Mouse (Mus musculus) liver, embryonic 12.5 days (tissue): ENCODE measurements at regions not wholly inside any gene's neighbourhood (a gene's known extent, or its start where the extent isn't known, plus 50 kb on each side); places are given as distances from the start of the nearest gene placed in this dataset.

ENCODE experiments used
- ATAC-seq: fragments of 200-750 bp; cut with Nextera tagmentation; 2 replicates; pipeline ENCODE4 v1.8.0; 2017; ENCODE audit warnings: moderate number of reproducible peaks, mild to moderate bottlenecking, moderate library complexity
- H3K27ac ChIP-seq: fragments of 300-500 bp; sonication (generic); 2 replicates; pipeline ENCODE4 v1.5.1; 2016; ENCODE audit warnings: mild to moderate bottlenecking
- H3K27me3 ChIP-seq: fragments of 300-500 bp; sonication (generic); replicated peaks from 2 replicates; pipeline ENCODE4 v1.6.1; 2016; ENCODE audit warnings: mild to moderate bottlenecking, moderate library complexity
- H3K36me3 ChIP-seq: fragments of 300-500 bp; sonication (generic); 2 replicates; pipeline ENCODE4 v1.6.1; 2016; ENCODE audit warnings: mild to moderate bottlenecking, moderate library complexity
- H3K4me1 ChIP-seq: fragments of 300-500 bp; sonication (generic); 2 replicates; pipeline ENCODE4 v1.6.1; 2016
- H3K4me2 ChIP-seq: fragments of 300-500 bp; sonication (generic); 2 replicates; pipeline ENCODE4 v1.6.1; 2016; ENCODE audit warnings: mild to moderate bottlenecking, moderate library complexity
- H3K4me3 ChIP-seq: fragments of 300-500 bp; sonication (generic); 2 replicates; pipeline ENCODE4 v1.5.1; 2016; ENCODE audit warnings: mild to moderate bottlenecking, moderate library complexity
- H3K9ac ChIP-seq: fragments of 300-500 bp; sonication (generic); 2 replicates; pipeline ENCODE4 v1.6.1; 2016; ENCODE audit warnings: mild to moderate bottlenecking, moderate library complexity
- H3K9me3 ChIP-seq: fragments of 300-500 bp; sonication (generic); replicated peaks from 2 replicates; pipeline ENCODE4 v1.6.1; 2016; ENCODE audit warnings: mild to moderate bottlenecking, moderate library complexity
- WGBS: fragments of 180-500 bp; shearing (Covaris S2); methylation state at CpG from one replicate; pipeline ENCODE4 v1.1.7; 2016; ENCODE audit not compliant: insufficient replicate concordance; 5-methylcytosine and 5-hydroxymethylcytosine counted together

- Histone ChIP-seq H3K4me3 (no peak overlapping the region), H3K4me1 (peaks cover 28% of the 10 kb centered on the region), H3K9me3 (no peaks in the 10 kb centered on the region), H3K36me3 (no peaks in the 10 kb centered on the region), H3K4me2 (peak overlapping the region; percentile 2; the same call in 1 of the 2 replicates), H3K27me3 (no peaks in the 10 kb centered on the region), H3K27ac (no peak overlapping the region), H3K9ac (no peak overlapping the region)
- WGBS = 8% methylated on average over 4 of the region's 4 CpGs
- peak; percentile 63 for ATAC-seq
These were observed 165.8 kb downstream of the Spry2 start for GRCm38 (mm10) chr14:105730786-105731185.

- H3K27ac ChIP-seq = no peak overlapping the region
- H3K9ac ChIP-seq = no peak overlapping the region
- no peak overlapping the region for H3K4me3 ChIP-seq
- no peak for ATAC-seq
- peaks cover 28% of the 10 kb centered on the region for H3K4me1 ChIP-seq
- no peak overlapping the region for H3K4me2 ChIP-seq
- H3K36me3 ChIP-seq = no peaks in the 10 kb centered on the region
- H3K27me3 ChIP-seq = no peaks in the 10 kb centered on the region
- no peaks in the 10 kb centered on the region for H3K9me3 ChIP-seq
- WGBS = 76% methylated on average over 5 of the region's 5 CpGs
These were observed 167.8 kb downstream of the Spry2 start for GRCm38 (mm10) chr14:105728841-105729240.

- ATAC-seq = no peak
- Histone ChIP-seq H3K27me3 (no peaks in the 10 kb centered on the region), H3K4me3 (no peak overlapping the region), H3K27ac (no peak overlapping the region), H3K36me3 (no peaks in the 10 kb centered on the region), H3K4me1 (peaks cover 2% of the 10 kb centered on the region; the same call in 1 of the 2 replicates), H3K9ac (no peak overlapping the region), H3K9me3 (no peaks in the 10 kb centered on the region), H3K4me2 (no peak overlapping the region)
- 37% methylated on average over 8 of the region's 8 CpGs for WGBS
These were observed 170.9 kb downstream of the Spry2 start for GRCm38 (mm10) chr14:105725741-105726140.

DNA sequence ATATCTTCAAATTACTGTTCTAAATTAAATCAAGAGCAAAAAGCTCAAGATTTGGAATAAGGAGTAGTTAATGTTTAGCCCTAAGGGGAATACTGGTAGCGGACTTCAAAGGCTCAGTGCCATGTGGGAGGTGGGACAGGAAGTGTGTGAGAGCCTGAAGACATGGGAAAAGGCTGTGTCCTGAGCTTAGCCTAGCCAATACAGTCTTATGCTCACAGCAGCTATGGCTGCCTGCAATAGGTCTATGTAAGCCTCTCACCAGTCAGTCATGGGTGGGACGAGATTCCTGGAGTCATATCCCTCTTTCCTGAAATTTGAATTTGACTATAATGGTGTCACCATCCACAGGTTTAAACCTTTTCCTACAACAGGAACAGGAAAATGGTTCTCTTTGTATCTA lies 173.7 kb downstream of the Spry2 start:
- Histone ChIP-seq H3K9ac (no peak overlapping the region), H3K4me2 (no peak overlapping the region), H3K27me3 (no peaks in the 10 kb centered on the region), H3K4me3 (no peak overlapping the region), H3K36me3 (no peaks in the 10 kb centered on the region), H3K4me1 (no peaks in the 10 kb centered on the region), H3K9me3 (no peaks in the 10 kb centered on the region), H3K27ac (no peak overlapping the region)
- ATAC-seq = no peak
- WGBS = 59% methylated on average over 2 of the region's 2 CpGs

- H3K9ac ChIP-seq = no peak overlapping the region
- no peak overlapping the region for H3K4me3 ChIP-seq
- no peak overlapping the region for H3K27ac ChIP-seq
- no peak for ATAC-seq
- H3K4me1 ChIP-seq = no peaks in the 10 kb centered on the region
- H3K27me3 ChIP-seq = no peaks in the 10 kb centered on the region
- no peaks in the 10 kb centered on the region for H3K9me3 ChIP-seq
- no peak overlapping the region for H3K4me2 ChIP-seq
- WGBS = 50% methylated on average over 3 of the region's 3 CpGs
- no peaks in the 10 kb centered on the region for H3K36me3 ChIP-seq
These were observed 175.0 kb downstream of the Spry2 start for GRCm38 (mm10) chr14:105721576-105721975.

DNA sequence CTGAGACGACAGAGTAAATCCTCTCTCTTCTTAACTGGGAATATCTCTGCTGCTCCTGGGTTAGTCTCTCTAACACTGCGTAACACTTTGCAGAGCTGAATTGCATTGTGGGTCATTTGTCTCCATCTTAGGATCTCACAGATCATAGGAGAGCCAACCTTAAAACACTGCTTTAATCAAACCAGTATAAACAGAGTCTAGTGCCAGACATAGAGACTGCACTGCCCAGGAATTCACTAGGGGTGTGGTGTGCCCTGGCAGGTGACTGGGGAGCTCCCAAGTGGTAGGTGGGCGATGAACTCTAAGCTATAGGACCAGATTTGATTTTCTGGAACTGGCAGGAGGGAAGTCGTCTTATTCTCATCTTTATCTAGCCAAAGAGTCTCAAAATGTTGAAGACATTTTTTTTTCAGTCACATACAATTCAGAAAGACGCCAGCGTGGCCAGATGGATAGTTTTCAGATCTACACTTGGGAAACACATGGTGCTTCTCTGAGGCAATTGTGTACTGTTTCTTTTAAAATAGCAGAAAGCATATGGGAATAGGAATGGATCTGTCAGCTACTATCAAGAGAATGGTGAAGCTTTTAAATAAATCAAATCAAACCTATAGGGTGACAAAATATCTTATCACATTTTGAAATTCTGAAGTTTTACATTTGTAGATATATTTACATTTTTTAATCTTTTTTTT lies 175.7 kb downstream of the Spry2 start:
- ATAC-seq = no peak
- Histone ChIP-seq H3K9me3 (no peaks in the 10 kb centered on the region), H3K9ac (no peak overlapping the region), H3K27ac (no peak overlapping the region), H3K4me3 (no peak overlapping the region), H3K4me1 (no peaks in the 10 kb centered on the region), H3K27me3 (no peaks in the 10 kb centered on the region), H3K36me3 (no peaks in the 10 kb centered on the region), H3K4me2 (no peak overlapping the region)
- WGBS = 70% methylated on average over 6 of the region's 6 CpGs

- Histone ChIP-seq H3K27ac (no peak overlapping the region), H3K4me3 (no peak overlapping the region), H3K9ac (no peak overlapping the region), H3K4me1 (no peaks in the 10 kb centered on the region), H3K36me3 (no peaks in the 10 kb centered on the region), H3K9me3 (no peaks in the 10 kb centered on the region), H3K4me2 (no peak overlapping the region), H3K27me3 (no peaks in the 10 kb centered on the region)
- WGBS = 72% methylated on average over 6 of the region's 6 CpGs
- no peak for ATAC-seq
These were observed 177.8 kb downstream of the Spry2 start for GRCm38 (mm10) chr14:105718676-105719441.

DNA sequence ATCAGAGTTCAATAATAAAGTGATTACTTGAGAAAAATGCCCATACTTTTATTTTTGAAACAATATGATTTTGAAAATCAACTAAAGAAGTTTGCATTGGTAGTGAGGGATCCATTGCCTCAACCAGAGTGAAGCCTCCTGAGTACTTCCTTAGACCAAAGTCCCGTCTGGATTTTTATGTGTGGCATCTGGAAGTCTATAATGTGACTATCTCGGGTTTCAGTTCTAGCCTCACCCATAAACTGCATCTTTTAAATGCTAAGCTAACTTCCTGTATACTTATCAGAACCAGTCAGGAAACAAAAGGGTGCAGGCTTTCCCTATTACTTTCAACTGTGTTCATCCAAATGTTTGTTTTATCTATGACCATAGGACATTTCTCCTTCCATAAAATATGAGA lies 178.8 kb downstream of the Spry2 start:
- Histone ChIP-seq H3K4me3 (no peak overlapping the region), H3K4me2 (no peak overlapping the region), H3K27ac (no peak overlapping the region), H3K27me3 (no peaks in the 10 kb centered on the region), H3K4me1 (no peaks in the 10 kb centered on the region), H3K36me3 (no peaks in the 10 kb centered on the region), H3K9ac (no peak overlapping the region), H3K9me3 (no peaks in the 10 kb centered on the region)
- WGBS = 23% methylated on average over 2 of the region's 2 CpGs
- no peak for ATAC-seq

GRCm38 (mm10) chr14:105708691-105709090 lies 187.9 kb downstream of the Spry2 start:
- Histone ChIP-seq H3K27ac (no peak overlapping the region), H3K4me3 (no peak overlapping the region), H3K4me2 (no peak overlapping the region), H3K4me1 (no peaks in the 10 kb centered on the region), H3K9me3 (no peaks in the 10 kb centered on the region), H3K27me3 (no peaks in the 10 kb centered on the region), H3K9ac (no peak overlapping the region), H3K36me3 (no peaks in the 10 kb centered on the region)
- no peak for ATAC-seq
- 69% methylated on average over 2 of the region's 2 CpGs for whole genome bisulfite sequencing

DNA sequence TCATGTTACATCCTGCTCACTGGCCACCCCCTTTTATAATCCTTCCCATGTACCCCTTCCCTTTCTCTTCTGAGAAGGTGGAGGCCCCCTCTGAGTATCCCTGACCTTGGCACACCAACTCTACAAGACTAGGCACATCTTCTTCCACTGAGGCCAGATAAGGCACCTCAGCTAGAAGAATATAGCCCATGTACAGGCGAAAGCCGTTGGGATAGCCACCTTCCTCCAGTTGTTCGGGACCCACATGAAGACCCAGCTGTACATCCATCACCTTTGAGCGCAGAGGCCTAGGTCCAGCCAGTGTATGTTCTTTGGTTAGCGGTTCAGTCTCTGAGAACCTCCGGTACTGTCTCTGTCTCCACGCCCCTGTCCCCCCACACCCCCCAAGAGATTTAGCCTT lies 189.9 kb downstream of the Spry2 start:
- Histone ChIP-seq H3K4me2 (no peak overlapping the region), H3K4me1 (no peaks in the 10 kb centered on the region), H3K27me3 (no peaks in the 10 kb centered on the region), H3K36me3 (no peaks in the 10 kb centered on the region), H3K4me3 (no peak overlapping the region), H3K9ac (no peak overlapping the region), H3K27ac (no peak overlapping the region), H3K9me3 (no peaks in the 10 kb centered on the region)
- no peak for ATAC-seq
- WGBS = 79% methylated on average over 7 of the region's 7 CpGs

DNA sequence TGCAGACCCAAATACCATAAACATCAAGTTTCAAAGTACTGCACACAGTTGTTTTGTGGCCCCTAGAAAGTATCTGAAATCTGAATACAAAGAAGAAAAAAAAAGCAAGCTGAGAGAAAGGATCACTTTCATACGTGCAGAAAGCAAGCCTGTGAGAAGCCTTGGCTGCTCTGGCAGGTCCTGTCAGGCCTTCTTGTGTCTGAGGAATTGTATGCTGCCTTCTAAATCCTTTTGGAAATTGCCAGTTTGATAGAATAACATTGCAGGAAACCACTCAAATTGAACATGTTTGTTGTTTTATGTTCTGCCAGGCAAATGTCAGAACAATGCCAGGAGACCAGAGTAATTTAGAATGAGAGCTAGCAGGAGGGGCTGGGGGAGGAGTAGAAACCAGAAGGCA lies 198.0 kb downstream of the Spry2 start:
- no peak for ATAC-seq
- 43% methylated on average over 1 of the region's 1 CpGs for WGBS
- Histone ChIP-seq H3K36me3 (no peaks in the 10 kb centered on the region), H3K4me2 (no peak overlapping the region), H3K9me3 (no peaks in the 10 kb centered on the region), H3K4me3 (no peak overlapping the region), H3K27ac (no peak overlapping the region), H3K4me1 (no peaks in the 10 kb centered on the region), H3K27me3 (no peaks in the 10 kb centered on the region), H3K9ac (no peak overlapping the region)

- H3K27me3 ChIP-seq = no peaks in the 10 kb centered on the region
- no peaks in the 10 kb centered on the region for H3K36me3 ChIP-seq
- H3K4me3 ChIP-seq = no peak overlapping the region
- H3K9me3 ChIP-seq = no peaks in the 10 kb centered on the region
- WGBS = 55% methylated on average over 1 of the region's 1 CpGs
- H3K4me2 ChIP-seq = no peak overlapping the region
- H3K27ac ChIP-seq = no peak overlapping the region
- ATAC-seq = no peak
- no peak overlapping the region for H3K9ac ChIP-seq
- H3K4me1 ChIP-seq = no peaks in the 10 kb centered on the region
These were observed 198.5 kb downstream of the Spry2 start for GRCm38 (mm10) chr14:105698086-105698485.
